Mouse (Mus musculus) T-cell, adult 2 months (primary cell): ENCODE measurements around the gene Usf3.

ENCODE experiments used
- DNase-seq: peaks from one replicate; pipeline ENCODE4 v3.0.0; 2022; ENCODE audit warnings: low spot score

The Usf3 gene

DNA sequence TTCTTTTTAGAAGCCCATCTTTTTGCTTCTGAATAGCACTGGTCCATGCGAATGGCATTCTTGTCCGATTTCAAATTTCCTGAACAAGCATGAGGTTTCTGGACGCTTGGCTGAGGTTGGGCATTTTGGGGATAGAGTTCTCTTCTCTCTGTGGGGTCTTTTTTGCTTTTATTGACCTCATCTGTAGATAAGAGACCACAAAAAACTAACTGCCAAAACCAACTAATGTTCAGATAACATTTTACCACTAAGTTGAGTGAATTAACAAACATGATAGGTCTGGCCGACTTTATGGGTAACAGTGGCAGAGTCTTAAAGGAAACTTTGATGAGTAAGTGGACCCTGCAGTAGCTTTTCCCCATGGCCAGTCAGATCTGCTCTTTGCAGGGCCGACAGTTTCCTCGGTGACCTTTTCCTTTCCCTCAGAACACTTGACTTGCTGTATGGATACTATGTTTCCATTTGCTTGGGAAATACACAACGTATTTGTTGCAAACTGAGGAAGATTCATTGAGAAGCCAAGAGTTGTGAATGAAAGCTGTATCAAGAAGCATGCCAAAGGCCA is 1.0 kb downstream of the Usf3 start:
- DNase-seq = no peak

GRCm38 (mm10) chr16:44175001-44175400 is 2.0 kb downstream of the Usf3 start:
- no peak for DNase-seq

GRCm38 (mm10) chr16:44176511-44176910 is 3.5 kb downstream of the Usf3 start:
- no peak for DNase-seq

GRCm38 (mm10) chr16:44178555-44178954 is 5.5 kb downstream of the Usf3 start:
- DNase-seq = no peak

DNA sequence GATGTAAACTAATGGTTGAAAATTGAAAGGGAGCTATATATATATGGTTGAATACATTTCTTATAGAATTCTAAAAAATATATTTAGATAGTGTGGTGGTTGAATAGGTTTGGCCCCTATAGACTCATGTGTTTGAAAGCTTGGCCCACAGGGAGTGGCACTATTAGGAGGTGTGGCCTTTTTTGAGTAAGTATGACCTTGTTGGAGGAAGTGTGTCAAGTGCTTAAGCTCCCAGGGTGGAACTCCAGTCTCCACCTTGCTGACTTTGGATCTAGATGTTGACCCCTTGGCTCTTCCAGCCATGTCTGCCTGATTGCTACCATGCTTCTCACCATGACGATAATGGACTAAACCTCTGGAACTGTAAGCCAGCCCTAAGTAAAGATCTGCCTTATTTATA is 9.6 kb downstream of the Usf3 start:
- DNase-seq = no peak

DNA sequence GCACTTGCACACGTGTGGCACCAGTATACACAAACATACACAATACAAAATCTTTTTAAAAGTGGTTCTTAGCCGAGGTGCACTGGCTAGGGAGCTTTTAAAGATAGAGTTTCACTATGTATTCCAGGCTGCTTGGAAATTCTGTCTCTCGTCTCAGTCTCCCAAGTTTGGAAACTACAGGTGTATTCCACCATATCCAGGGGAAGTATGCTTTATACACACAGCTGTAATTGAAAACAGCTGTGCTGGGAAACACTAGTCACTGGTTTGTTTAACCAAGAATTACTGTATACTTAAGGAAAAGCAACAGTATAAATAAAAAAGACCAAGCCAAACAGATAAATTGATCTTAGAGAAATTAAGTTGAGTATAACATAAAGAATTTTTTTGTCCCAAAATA is 11.7 kb downstream of the Usf3 start:
- no peak for DNase-seq

DNA sequence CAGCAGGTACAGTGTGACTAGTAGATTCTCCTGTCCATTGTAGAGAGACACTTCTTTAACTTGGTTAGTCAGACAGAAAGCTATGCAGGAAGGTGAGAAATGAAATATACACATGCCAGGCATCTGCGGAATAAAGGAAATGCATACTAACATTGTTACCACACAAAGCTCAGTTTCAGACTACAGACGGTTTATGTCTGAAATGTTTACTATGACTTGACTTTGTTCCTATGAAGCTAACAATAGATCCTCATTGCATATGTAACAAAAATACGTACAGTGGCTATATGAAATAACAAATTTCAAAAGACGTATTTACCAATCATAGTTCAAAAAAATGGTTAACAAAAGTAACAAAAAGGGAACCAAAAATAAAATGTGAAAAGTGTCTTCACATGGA is 14.1 kb downstream of the Usf3 start:
- no peak for DNase-seq

- no peak for DNase-seq
Measured at GRCm38 (mm10) chr16:44188766-44189165, 15.7 kb downstream of the Usf3 start.

- DNase-seq = no peak
Measured at GRCm38 (mm10) chr16:44190032-44190431, 17.0 kb downstream of the Usf3 start.

DNA sequence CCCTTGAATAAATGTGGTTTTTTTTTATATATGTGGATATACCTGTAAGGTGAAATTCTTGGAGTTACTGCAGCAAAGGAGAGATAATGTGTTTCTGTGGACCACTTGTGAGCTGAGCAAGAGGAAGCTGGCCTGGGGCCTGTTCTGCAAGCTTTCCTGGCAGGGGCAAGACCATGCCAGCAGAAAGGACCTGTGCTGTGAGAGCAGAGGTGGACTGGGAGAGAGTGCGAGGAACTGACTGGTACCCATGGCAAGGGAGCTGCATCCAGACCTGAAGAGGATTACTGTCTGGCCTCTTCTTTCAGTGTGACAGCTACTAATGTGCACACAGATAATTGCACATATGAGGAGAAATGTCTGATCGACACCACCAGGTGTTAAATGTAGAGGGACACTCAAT is 17.9 kb downstream of the Usf3 start:
- no peak for DNase-seq

DNA sequence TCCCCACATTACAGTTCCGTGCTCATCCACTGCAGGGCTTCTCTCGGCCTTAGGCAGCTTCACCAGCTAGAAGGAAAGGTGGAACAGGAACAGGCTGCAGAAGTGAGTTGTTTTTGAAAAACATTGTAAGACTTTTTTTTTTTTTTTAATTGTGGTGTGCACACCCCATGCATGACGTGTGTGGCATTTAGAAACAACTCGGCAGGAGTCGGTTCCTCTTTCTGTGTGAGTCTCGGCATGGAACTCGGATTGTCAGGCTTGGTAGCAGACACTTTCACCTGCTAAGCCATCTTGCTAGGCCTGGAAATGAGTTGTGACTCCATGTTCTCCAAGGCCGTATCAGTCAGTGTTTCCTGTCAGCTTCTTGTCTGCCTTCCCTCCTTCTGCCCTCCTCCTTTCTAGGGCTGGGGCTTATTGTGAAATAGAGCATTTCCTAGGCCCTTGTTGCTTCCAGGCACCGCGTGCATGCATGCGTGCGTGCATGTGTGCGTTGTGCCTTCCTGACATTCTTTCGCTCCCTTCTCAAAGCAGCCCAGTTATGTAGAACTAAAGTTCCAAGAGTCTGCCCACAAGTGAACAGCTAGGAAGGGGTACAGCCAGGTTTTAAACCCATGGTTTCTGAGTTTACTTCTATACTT is 26.1 kb downstream of the Usf3 start:
- DNase-seq = no peak

- DNase-seq = no peak
Measured at GRCm38 (mm10) chr16:44200146-44200545, 27.1 kb downstream of the Usf3 start.

DNA sequence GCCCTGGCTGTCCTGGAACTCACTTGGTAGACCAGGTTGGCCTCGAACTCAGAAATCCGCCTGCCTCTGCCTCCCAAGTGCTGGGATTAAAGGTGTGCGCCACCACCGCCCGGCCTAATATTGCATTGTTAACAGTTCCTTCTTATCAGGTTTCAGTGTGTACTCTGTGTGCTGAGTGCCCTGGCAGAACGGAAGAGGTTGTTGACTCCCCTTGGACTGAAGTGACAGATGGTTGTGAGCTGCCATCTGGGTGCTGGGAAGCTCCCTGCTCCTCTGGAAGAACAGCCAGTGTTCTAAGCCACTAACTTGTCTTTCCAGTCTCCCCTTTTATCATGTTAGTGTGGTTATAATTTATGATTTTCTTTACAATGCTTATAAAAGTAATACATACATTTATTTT is 31.3 kb downstream of the Usf3 start:
- no peak for DNase-seq

DNA sequence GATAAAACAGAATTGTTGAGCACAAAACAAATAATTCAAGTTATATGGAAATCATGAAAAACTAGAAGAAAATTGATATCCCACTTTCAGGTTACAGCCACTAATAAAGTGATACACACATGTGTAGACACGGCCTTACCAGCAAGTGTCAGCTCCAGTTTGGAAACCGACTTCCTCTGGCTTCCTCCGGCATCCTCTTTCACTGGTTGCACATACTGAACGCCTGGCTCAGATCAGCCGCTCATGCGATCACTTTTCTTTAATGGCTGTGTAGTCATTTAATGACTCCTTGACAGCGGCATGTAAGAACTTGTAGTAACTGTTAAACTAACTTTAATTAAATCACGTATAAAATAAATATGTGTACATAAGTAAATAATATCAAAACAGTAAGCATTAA is 32.9 kb downstream of the Usf3 start:
- no peak for DNase-seq

DNA sequence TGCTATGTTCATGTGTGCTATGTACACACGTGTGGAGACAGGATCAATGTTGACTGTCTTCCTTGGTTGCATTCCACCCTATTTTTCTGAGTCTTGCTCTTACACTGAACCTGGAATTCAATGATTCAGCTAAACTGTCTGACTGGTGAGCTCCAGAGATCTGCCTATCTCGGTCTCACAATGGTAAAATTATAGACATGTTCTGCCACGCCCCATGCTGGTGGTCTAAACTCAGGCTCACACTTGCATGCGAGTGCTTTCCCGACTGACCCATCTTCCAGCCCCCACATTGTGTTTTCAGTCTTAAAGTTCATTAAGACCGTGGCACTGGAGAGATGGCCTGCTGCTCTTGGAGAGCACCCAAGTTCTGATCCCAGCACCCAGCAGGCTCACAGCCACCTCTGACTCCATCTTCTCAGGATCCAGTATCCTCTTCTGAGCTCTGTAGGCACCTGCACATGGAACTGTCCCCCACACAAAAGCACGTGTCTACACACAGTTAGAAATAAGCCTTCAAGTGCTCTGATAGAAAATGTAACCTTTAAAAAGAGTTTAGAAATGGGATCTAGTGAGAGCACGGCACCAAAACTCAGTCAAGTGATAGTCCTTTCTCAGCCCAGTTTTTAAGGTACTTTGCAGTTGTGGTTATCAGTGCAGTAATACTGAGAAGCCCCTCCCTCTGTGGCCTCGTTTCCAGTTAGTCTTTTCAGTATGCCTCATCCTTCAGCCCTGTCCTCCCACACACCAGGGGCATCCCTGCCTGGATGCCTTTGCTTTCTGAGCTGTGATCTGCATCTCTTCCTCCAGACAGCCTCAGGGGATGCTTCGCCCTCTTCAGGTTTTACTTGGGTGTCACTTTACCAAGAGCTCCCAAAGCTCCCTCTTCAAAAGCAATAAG is 37.4 kb downstream of the Usf3 start:
- no peak for DNase-seq

GRCm38 (mm10) chr16:44211054-44211414 is 38.0 kb downstream of the Usf3 start:
- DNase-seq = no peak

- no peak for DNase-seq
Measured at GRCm38 (mm10) chr16:44212703-44213102, 39.7 kb downstream of the Usf3 start.

- no peak for DNase-seq
Measured at GRCm38 (mm10) chr16:44215513-44215912, 42.5 kb downstream of the Usf3 start.

DNA sequence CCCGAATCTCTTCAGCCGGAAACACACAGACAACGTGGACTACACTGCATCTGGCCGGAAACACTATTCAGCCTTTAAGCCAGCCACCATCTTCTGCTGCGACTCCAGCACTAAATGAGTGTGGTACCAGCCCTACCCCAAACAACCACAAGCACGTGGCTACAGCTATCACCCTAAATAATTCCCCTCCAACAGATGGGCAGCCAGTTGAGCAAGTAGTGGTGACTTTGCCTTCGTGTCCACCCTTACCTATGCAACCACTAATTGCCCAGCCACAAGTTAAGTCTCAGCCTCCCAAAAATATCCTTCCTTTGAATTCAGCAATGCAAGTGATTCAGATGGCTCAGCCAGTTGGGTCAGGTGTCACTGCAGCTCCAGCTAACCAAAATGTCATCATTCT is 43.4 kb downstream of the Usf3 start:
- no peak for DNase-seq

DNA sequence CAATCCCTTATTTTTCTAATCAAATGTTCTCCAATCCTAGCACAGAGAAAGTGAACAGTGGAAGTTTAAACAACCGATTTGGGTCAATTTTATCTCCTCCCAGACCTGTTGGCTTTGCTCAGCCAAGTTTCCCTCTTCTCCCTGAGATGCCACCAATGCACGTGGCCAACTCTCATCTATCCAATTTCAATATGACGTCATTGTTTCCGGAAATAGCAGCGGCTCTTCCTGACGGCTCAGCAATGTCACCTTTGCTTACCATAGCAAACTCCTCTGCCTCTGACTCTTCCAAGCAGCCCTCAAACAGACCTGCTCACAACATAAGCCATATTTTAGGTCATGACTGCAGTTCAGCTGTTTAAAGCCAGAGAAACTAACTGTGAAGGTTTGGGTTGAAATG is 48.4 kb downstream of the Usf3 start:
- DNase-seq = no peak

DNA sequence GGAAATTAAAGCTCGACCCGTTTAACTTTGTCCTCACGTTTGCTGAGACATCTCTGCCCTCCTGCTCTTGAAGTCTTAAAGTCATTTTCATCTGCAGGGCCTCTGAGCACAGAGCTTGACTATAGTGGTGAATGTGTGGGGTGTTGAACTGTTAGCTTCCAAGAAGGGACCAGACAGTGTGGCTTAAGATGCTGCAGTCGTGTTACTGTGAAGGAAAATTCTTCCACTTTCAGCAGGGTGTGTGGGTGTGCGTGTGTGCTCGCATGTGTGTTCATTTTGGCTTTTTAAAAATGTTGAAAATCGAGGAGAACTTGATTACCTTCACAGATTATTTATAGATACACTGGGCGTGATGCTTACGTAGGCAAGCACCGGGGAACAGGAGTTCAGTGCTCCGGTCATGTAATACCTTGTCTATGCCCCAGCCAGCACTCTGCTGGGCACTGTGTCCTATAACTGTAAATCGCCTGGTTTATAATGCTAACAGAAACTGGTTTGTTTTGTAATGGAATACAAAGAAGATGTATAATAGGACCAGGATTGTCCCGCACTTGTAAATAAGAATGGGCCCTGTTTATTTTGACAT is 53.8 kb downstream of the Usf3 start:
- DNase-seq = no peak

GRCm38 (mm10) chr16:44233019-44233418 is 60.0 kb downstream of the Usf3 start:
- DNase-seq = no peak

GRCm38 (mm10) chr16:44237836-44238235 is 64.8 kb downstream of the Usf3 start:
- no peak for DNase-seq
